15 mouse cellular contexts compared by ENCODE assay signal in the genomic region with DNA sequence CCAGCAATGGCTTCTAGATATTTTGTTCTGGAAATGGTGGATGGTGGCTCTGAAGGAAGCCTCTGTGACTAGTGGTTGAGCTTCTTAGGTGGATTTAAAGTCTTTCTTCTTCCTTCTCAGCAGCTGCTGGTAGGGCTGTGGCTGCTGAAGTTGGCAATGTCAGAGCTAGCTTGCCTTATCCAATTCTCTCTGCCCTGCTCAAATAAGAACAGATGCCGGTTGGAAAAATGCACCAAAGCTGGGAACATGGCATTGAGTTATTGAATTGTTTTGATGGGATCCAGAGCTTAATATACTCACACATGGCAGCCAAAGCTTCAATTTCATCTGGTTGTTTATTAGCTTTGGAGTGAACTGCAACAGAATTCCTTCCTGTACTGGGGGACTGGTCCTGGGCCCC.
"Had no signal": no experiment of that assay in that cellular context is flagged by ENCODE, and none has a peak within 500 bp of the region (broad histone marks: within the 10 kb centered on the region; RNA-seq: fewer than 3 reads in every experiment).

No protein-coding gene starts in this region.

- DNase-seq: lung, adult 2 months; lung, postnatal 14 days; lung, postnatal 36 days; right cerebral cortex, postnatal 14 days; thymus, adult 2 months; thymus, postnatal 25 days; thymus, postnatal 4 days had no signal

- H3K27ac ChIP-seq: lung, embryonic 15.5 days; macrophage; midbrain, embryonic 13.5 days; midbrain, embryonic 15.5 days; neural tube, embryonic 12.5 days; stomach, embryonic 15.5 days; stomach, postnatal 0 days had no signal

- H3K4me3 ChIP-seq: lung, embryonic 15.5 days; megakaryocyte, embryonic 14.5 days; midbrain, embryonic 13.5 days; midbrain, embryonic 15.5 days; neural tube, embryonic 12.5 days; stomach, embryonic 15.5 days had no signal
